Mouse (Mus musculus) lung, postnatal 0 days (tissue): ENCODE results near the gene Pappa2. TPM values are rescaled to one million over a fixed set of nuclear protein-coding genes. Genes with fewer than 3 reads are reported as not detected.

Source experiments
- ATAC-seq: fragments of 200-750 bp; cut with Nextera tagmentation; 2 replicates; pipeline ENCODE4 v1.8.0; 2017; ENCODE audit warnings: moderate library complexity
- DNase-seq: peaks from one replicate; pipeline ENCODE4 v3.0.0-alpha.2; 2016; ENCODE audit warnings: low spot score
- H3K27ac ChIP-seq: fragments of 300-500 bp; sonication (generic); 2 replicates; pipeline ENCODE4 v1.5.1; 2014; ENCODE audit warnings: antibody characterized with exemption, mild to moderate bottlenecking, low read length, mixed read lengths
- H3K27me3 ChIP-seq: fragments of 300-500 bp; sonication (generic); replicated peaks from 2 replicates; pipeline ENCODE4 v1.6.1; 2014; ENCODE audit warnings: low read length, mixed read lengths; ENCODE audit not compliant: insufficient read depth
- H3K36me3 ChIP-seq: fragments of 300-500 bp; sonication (generic); 2 replicates; pipeline ENCODE4 v1.6.1; 2014; ENCODE audit warnings: low read length, mixed read lengths; ENCODE audit not compliant: insufficient read depth
- H3K4me1 ChIP-seq: fragments of 300-500 bp; sonication (generic); 2 replicates; pipeline ENCODE4 v1.6.1; 2014; ENCODE audit warnings: antibody characterized with exemption, low read depth, low read length, mixed read lengths; ENCODE audit not compliant: insufficient read depth
- H3K4me2 ChIP-seq: fragments of 300-500 bp; sonication (generic); replicated peaks from 2 replicates; pipeline ENCODE4 v1.6.1; 2014; ENCODE audit warnings: low read depth, mild to moderate bottlenecking, low read length, moderate library complexity, mixed read lengths
- H3K4me3 ChIP-seq: fragments of 300-500 bp; sonication (generic); 2 replicates; pipeline ENCODE4 v1.5.1; 2014; ENCODE audit warnings: low read depth, low read length
- H3K9ac ChIP-seq: fragments of 300-500 bp; sonication (generic); replicated peaks from 2 replicates; pipeline ENCODE4 v1.6.1; 2014; ENCODE audit warnings: low read depth, mild to moderate bottlenecking
- H3K9me3 ChIP-seq: fragments of 300-500 bp; sonication (generic); 2 replicates; pipeline ENCODE4 v1.6.1; 2016; ENCODE audit warnings: low read length, mixed read lengths
- CTCF ChIP-seq: IDR thresholded peaks from 2 replicates; pipeline ENCODE4 v1.5.1; 2016; ENCODE audit warnings: antibody characterized with exemption, mild to moderate bottlenecking
- EP300 ChIP-seq: IDR thresholded peaks from 2 replicates; pipeline ENCODE4 v1.6.1; 2016; ENCODE audit warnings: antibody characterized with exemption, mild to moderate bottlenecking, control low read depth
- WGBS: fragments of 180-500 bp; shearing (Covaris S2); extraction: QIAGEN DNeasy Blood & Tissue Kit; methylation state at CpG from one replicate; pipeline ENCODE4 v1.1.7; 2014; 5-methylcytosine and 5-hydroxymethylcytosine counted together
- polyA plus RNA-seq: library from polyadenylated mRNA; unstranded; fragments of >200 nt; fragmentation: Nextera tagmentation; extraction: Ambion mirVana; gene quantifications from 2 replicates; pipeline ENCODE4 v1.2.1, GENCODE M21; 2015

Pappa2 gene
- polyA plus RNA-seq, 1 experiment from 2014 or later: 0.57 TPM

DNA sequence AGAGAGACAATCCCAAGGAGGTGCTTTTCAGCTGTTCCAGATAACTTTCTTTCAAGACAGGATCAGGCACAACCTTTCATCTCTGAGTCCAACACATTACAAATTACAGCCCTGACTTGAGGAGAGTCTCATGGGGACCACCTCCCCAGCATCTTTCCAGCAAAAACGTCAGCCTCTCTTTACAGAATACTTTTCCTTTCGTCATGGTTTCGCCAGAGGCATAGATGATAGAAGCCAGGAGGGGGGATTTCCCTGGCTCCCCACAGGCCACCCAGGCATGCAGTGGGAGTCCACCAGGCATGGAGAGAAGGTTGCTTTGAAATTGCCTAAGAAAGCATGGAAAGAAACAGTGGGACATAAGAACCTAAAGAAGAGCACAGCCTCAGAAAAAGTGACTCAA, 37.4 kb downstream of the Pappa2 start:
- ATAC-seq (no peak), DNase-seq (no peak)
- H3K36me3 ChIP-seq: no peaks in the 10 kb centered on the region
- no peak overlapping the region for H3K9ac ChIP-seq
- H3K27ac ChIP-seq: no peak overlapping the region
- no peaks in the 10 kb centered on the region for H3K9me3 ChIP-seq
- WGBS: 69% methylated on average over 3 of the region's 3 CpGs
- TF ChIP-seq EP300 (no peak), CTCF (no peak)
- H3K4me2 ChIP-seq: no peak overlapping the region
- no peak overlapping the region for H3K4me3 ChIP-seq
- H3K4me1 ChIP-seq: no peaks in the 10 kb centered on the region
- H3K27me3 ChIP-seq: no peaks in the 10 kb centered on the region

DNA sequence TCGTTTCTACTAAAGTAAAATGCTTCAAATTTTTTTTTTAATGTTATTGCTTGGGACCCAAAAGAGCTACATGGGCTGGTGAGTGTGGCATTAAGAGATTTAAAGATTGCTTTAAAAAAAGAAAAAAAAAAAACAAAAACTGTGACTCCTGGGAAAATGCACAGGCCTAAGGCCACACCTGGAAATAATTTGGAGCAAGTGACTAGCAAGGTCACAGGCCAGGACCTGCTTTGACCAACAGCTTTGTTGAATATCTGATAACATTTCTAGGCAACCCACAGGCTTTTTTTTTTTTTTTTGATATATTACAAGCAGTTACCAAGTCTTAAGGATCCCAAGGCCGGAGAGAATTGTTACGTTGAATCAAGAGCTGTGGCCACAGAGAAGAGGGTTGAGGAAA, 39.3 kb downstream of the Pappa2 start:
- H3K27ac ChIP-seq: no peak overlapping the region
- H3K4me1 ChIP-seq: no peaks in the 10 kb centered on the region
- H3K27me3 ChIP-seq: no peaks in the 10 kb centered on the region
- WGBS: 74% methylated on average over 3 of the region's 3 CpGs
- no peak overlapping the region for H3K9ac ChIP-seq
- H3K4me3 ChIP-seq: no peak overlapping the region
- no peak overlapping the region for H3K4me2 ChIP-seq
- no peaks in the 10 kb centered on the region for H3K36me3 ChIP-seq
- TF ChIP-seq CTCF (no peak), EP300 (no peak)
- no peak for ATAC-seq
- DNase-seq: no peak
- no peaks in the 10 kb centered on the region for H3K9me3 ChIP-seq

- no peaks in the 10 kb centered on the region for H3K36me3 ChIP-seq
- no peak for ATAC-seq
- no peaks in the 10 kb centered on the region for H3K4me1 ChIP-seq
- no peak overlapping the region for H3K4me2 ChIP-seq
- H3K4me3 ChIP-seq: no peak overlapping the region
- no peak overlapping the region for H3K9ac ChIP-seq
- no peak for TF ChIP-seq EP300
- no peak for TF ChIP-seq CTCF
- no peak for DNase-seq
- no peaks in the 10 kb centered on the region for H3K9me3 ChIP-seq
- no peak overlapping the region for H3K27ac ChIP-seq
- 88% methylated on average over 3 of the region's 3 CpGs for WGBS
- H3K27me3 ChIP-seq: no peaks in the 10 kb centered on the region
Observed at GRCm38 (mm10) chr1:158934447-158934846, 45.8 kb downstream of the Pappa2 start.

GRCm38 (mm10) chr1:158931202-158931827, 49.0 kb downstream of the Pappa2 start:
- Histone ChIP-seq H3K9ac (no peak overlapping the region), H3K27ac (no peak overlapping the region), H3K9me3 (no peaks in the 10 kb centered on the region), H3K4me3 (no peak overlapping the region), H3K4me1 (no peaks in the 10 kb centered on the region), H3K36me3 (no peaks in the 10 kb centered on the region), H3K27me3 (no peaks in the 10 kb centered on the region), H3K4me2 (no peak overlapping the region)
- DNase-seq: no peak
- WGBS: 66% methylated on average over 6 of the region's 6 CpGs
- no peak for TF ChIP-seq EP300
- no peak for TF ChIP-seq CTCF
- ATAC-seq: no peak

DNA sequence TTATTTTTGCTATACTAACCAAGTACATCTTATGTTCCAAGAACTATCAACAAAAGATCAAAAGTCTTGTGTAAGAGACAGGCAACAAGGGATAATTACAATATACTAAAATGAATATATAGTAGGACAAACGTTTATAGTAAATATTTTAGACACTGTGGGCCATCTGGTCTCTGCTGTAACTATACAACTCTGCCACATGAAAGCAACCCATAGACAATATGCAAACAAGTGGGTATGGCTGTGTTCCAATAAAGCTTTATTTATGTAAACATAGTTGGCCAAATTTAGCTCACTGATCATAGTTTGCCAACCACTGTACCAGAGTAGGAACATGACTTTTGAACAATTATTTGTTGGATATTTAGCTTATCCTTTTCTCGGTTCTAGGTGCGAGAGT, 50.9 kb downstream of the Pappa2 start:
- Histone ChIP-seq H3K9ac (no peak overlapping the region), H3K27ac (no peak overlapping the region), H3K9me3 (no peaks in the 10 kb centered on the region), H3K4me2 (no peak overlapping the region), H3K36me3 (no peaks in the 10 kb centered on the region), H3K4me3 (no peak overlapping the region), H3K4me1 (no peaks in the 10 kb centered on the region), H3K27me3 (no peaks in the 10 kb centered on the region)
- WGBS: 58% methylated on average over 3 of the region's 3 CpGs
- DNase-seq (no peak), ATAC-seq (no peak)
- TF ChIP-seq EP300 (no peak), CTCF (no peak)

- H3K27ac ChIP-seq: no peak overlapping the region
- DNase-seq (peak; percentile 31), ATAC-seq (peak; percentile 66)
- H3K4me2 ChIP-seq: no peak overlapping the region
- H3K9ac ChIP-seq: no peak overlapping the region
- no peak overlapping the region for H3K4me3 ChIP-seq
- no peaks in the 10 kb centered on the region for H3K9me3 ChIP-seq
- no peaks in the 10 kb centered on the region for H3K36me3 ChIP-seq
- 47% methylated on average over 5 of the region's 5 CpGs for WGBS
- H3K4me1 ChIP-seq: no peaks in the 10 kb centered on the region
- TF ChIP-seq EP300 (peak; percentile 88), CTCF (no peak)
- H3K27me3 ChIP-seq: no peaks in the 10 kb centered on the region
Observed at GRCm38 (mm10) chr1:158920451-158920850, 59.8 kb downstream of the Pappa2 start.

DNA sequence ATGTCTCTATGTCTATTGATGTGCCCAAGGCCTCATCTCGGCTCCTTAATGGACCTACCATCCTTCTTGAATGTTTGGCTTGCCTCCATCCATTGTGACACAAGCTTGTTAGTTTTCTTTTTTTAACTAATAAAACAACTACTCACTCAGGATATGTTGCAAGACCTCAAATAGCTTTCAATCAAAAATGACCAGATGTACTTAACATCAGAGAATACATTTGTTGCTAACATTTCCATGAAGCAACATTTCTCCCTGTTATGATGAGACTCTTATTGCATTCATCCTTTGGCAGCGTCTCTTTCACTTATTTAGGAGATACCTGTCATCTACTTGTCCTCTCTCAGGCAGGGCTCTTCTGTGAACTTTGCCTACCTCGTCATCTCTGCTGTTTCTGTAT, 61.4 kb downstream of the Pappa2 start:
- Histone ChIP-seq H3K4me3 (no peak overlapping the region), H3K36me3 (no peaks in the 10 kb centered on the region), H3K4me2 (no peak overlapping the region), H3K27ac (no peak overlapping the region), H3K9ac (no peak overlapping the region), H3K27me3 (no peaks in the 10 kb centered on the region), H3K4me1 (no peaks in the 10 kb centered on the region), H3K9me3 (no peaks in the 10 kb centered on the region)
- 61% methylated on average over 3 of the region's 3 CpGs for WGBS
- TF ChIP-seq CTCF (no peak), EP300 (no peak)
- peak; percentile 24 for DNase-seq
- ATAC-seq: no peak
